Mouse (Mus musculus) midbrain, embryonic 12.5 days (tissue): ENCODE results near the gene Mab21l1. TPM values are rescaled to one million over a fixed set of nuclear protein-coding genes. Genes with fewer than 3 reads are reported as not detected.
A peak's percentile ranks its signal among the peaks of the same experiment; 100 is the strongest.

ENCODE experiments used
- ATAC-seq: fragments of 200-750 bp; cut with Nextera tagmentation; 2 replicates; pipeline ENCODE4 v1.8.0; 2017; ENCODE audit warnings: low read depth, moderate TSS enrichment, moderate library complexity; ENCODE audit not compliant: low FRiP score
- H3K27ac ChIP-seq: fragments of 300-500 bp; sonication (generic); replicated peaks from 2 replicates; pipeline ENCODE4 v1.5.1; 2016; ENCODE audit warnings: mild to moderate bottlenecking
- H3K27me3 ChIP-seq: fragments of 300-500 bp; sonication (generic); 2 replicates; pipeline ENCODE4 v1.6.1; 2016; ENCODE audit warnings: mild to moderate bottlenecking
- H3K36me3 ChIP-seq: fragments of 300-500 bp; sonication (generic); 2 replicates; pipeline ENCODE4 v1.6.1; 2016
- H3K4me1 ChIP-seq: fragments of 300-500 bp; sonication (generic); 2 replicates; pipeline ENCODE4 v1.6.1; 2016
- H3K4me2 ChIP-seq: fragments of 300-500 bp; sonication (generic); replicated peaks from 2 replicates; pipeline ENCODE4 v1.6.1; 2016; ENCODE audit warnings: mild to moderate bottlenecking, moderate library complexity
- H3K4me3 ChIP-seq: fragments of 300-500 bp; sonication (generic); 2 replicates; pipeline ENCODE4 v1.5.1; 2016; ENCODE audit warnings: mild to moderate bottlenecking
- H3K9ac ChIP-seq: fragments of 300-500 bp; sonication (generic); replicated peaks from 2 replicates; pipeline ENCODE4 v1.6.1; 2016; ENCODE audit warnings: mild to moderate bottlenecking, moderate library complexity
- H3K9me3 ChIP-seq: fragments of 300-500 bp; sonication (generic); 2 replicates; pipeline ENCODE4 v1.6.1; 2016; ENCODE audit warnings: mild to moderate bottlenecking
- WGBS: fragments of 180-500 bp; shearing (Covaris S2); methylation state at CpG from one replicate; pipeline ENCODE4 v1.1.7; 2016; 5-methylcytosine and 5-hydroxymethylcytosine counted together
- polyA plus RNA-seq: library from polyadenylated mRNA; unstranded; fragments of >200 nt; fragmentation: Nextera tagmentation; extraction: Ambion mirVana; gene quantifications from 2 replicates; pipeline ENCODE4 v1.2.1, GENCODE M21; 2016

Mab21l1 gene
- polyA plus RNA-seq, 1 experiment from 2014 or later: 164 TPM

DNA sequence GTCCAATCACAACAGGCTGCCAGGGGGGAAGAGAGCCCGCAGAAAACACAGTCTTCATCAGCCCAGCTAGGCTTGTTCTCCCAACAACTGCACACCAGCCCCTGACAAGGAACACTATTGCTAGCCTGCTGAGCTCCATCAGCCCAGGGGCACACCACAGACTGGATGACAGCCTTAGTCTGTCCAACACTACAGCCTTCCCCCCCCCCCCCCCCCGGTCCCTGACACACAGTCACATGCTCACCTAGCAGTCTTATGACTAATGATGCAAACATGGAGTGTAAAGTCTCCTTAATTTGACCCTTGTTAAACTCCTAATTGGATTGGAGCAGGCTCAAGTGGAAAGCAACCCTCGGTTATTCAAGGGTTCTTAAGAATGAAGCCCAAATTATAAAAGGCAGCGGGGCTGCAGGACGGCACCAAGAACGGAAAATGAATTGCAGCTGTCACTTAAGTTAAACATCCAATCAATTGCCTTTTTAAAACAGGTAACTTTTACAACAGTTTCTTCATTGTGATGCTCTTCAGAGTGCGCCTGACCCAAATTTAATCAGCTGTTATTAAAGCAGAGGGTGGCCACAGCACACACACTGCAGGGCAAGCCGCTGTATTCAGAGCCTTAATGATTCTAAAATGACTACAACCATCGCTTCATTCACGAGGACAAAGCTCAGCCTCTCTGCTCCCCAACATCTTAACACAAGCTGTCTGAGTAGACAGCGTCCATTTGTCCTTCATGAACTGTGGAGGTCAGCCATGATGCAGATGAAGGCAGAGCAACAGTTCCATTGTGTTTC, 26.3 kb upstream of the Mab21l1 start:
- peaks cover 55% of the 10 kb centered on the region for H3K4me1 ChIP-seq
- peak overlapping the region; percentile 31 for H3K4me2 ChIP-seq
- H3K36me3 ChIP-seq: no peaks in the 10 kb centered on the region
- peak; percentile 90 for ATAC-seq
- peaks cover 3% of the 10 kb centered on the region; the same call in 1 of the 2 replicates for H3K27me3 ChIP-seq
- peak overlapping the region; percentile 0; the same call in 1 of the 2 replicates for H3K9ac ChIP-seq
- H3K27ac ChIP-seq: peak overlapping the region; percentile 79
- 8% methylated on average over 11 of the region's 11 CpGs for WGBS
- no peak overlapping the region for H3K4me3 ChIP-seq
- no peaks in the 10 kb centered on the region for H3K9me3 ChIP-seq

DNA sequence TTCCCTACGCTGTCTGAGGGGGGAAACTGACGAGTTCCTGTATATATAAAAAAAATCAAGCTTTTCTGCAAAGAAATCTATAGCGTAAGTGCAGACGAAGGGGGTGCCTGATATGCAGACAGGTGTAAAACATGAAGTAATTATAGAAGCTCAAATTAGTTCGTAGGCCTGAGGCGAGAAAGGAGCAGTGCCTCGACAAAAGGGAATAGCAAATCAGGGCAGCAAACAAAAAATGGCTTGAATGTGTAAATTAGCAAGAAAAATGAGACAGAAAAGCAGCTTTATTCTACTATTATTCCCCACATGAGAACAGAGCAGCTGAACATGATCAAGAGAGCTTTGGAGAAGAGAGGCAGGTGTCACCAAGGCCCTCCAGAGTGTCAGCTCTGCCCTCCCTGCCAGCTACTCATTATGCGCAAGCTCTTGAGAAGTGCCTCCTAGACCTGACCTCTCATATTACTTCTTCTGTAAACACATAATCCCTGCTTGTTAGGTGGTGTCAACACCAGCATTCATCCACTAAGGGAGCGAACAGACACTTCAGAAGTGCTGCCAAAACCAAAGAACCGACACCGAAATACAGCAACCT, 25.6 kb upstream of the Mab21l1 start:
- Histone ChIP-seq H3K27me3 (peaks cover 3% of the 10 kb centered on the region; the same call in 1 of the 2 replicates), H3K4me1 (peaks cover 48% of the 10 kb centered on the region), H3K27ac (peak overlapping the region; percentile 79), H3K9ac (0 out of 2 replicates have a peak overlapping the region, but pooled peaks have one; percentile 0), H3K4me2 (peak overlapping the region; percentile 31; the same call in 1 of the 2 replicates), H3K9me3 (no peaks in the 10 kb centered on the region), H3K36me3 (no peaks in the 10 kb centered on the region), H3K4me3 (no peak overlapping the region)
- WGBS: 29% methylated on average over 11 of the region's 11 CpGs
- ATAC-seq: peak; percentile 77

- 67% methylated on average over 8 of the region's 8 CpGs for WGBS
- Histone ChIP-seq H3K9ac (no peak overlapping the region), H3K27ac (peak overlapping the region; percentile 79; the same call in 1 of the 2 replicates), H3K27me3 (peaks cover 3% of the 10 kb centered on the region; the same call in 1 of the 2 replicates), H3K9me3 (no peaks in the 10 kb centered on the region), H3K36me3 (no peaks in the 10 kb centered on the region), H3K4me2 (no peak overlapping the region), H3K4me3 (no peak overlapping the region), H3K4me1 (peaks cover 48% of the 10 kb centered on the region)
- no peak for ATAC-seq
These were observed 24.0 kb upstream of the Mab21l1 start for GRCm38 (mm10) chr3:55758297-55758696.

GRCm38 (mm10) chr3:55763591-55763990, 18.7 kb upstream of the Mab21l1 start:
- peaks cover 3% of the 10 kb centered on the region; the same call in 1 of the 2 replicates for H3K4me1 ChIP-seq
- ATAC-seq: no peak
- no peak overlapping the region for H3K4me2 ChIP-seq
- no peak overlapping the region for H3K9ac ChIP-seq
- peaks cover 2% of the 10 kb centered on the region; the same call in 1 of the 2 replicates for H3K36me3 ChIP-seq
- no peaks in the 10 kb centered on the region for H3K9me3 ChIP-seq
- H3K4me3 ChIP-seq: no peak overlapping the region
- H3K27ac ChIP-seq: no peak overlapping the region
- 24% methylated on average over 8 of the region's 8 CpGs for WGBS
- H3K27me3 ChIP-seq: peaks cover 12% of the 10 kb centered on the region; the same call in 1 of the 2 replicates

- Histone ChIP-seq H3K27me3 (peaks cover 6% of the 10 kb centered on the region; the same call in 1 of the 2 replicates), H3K4me1 (peaks cover under 1% of the 10 kb centered on the region; the same call in 1 of the 2 replicates), H3K4me2 (no peak overlapping the region), H3K9ac (no peak overlapping the region), H3K27ac (no peak overlapping the region), H3K9me3 (no peaks in the 10 kb centered on the region), H3K36me3 (peaks cover 2% of the 10 kb centered on the region; the same call in 1 of the 2 replicates), H3K4me3 (no peak overlapping the region)
- WGBS: 88% methylated on average over 2 of the region's 2 CpGs
- no peak for ATAC-seq
These were observed 13.7 kb upstream of the Mab21l1 start for GRCm38 (mm10) chr3:55768654-55769053.

GRCm38 (mm10) chr3:55769308-55769707, 13.0 kb upstream of the Mab21l1 start:
- ATAC-seq: no peak
- H3K4me3 ChIP-seq: no peak overlapping the region
- no peak overlapping the region for H3K4me2 ChIP-seq
- peaks cover 4% of the 10 kb centered on the region; the same call in 1 of the 2 replicates for H3K27me3 ChIP-seq
- no peak overlapping the region for H3K9ac ChIP-seq
- WGBS: 83% methylated on average over 2 of the region's 2 CpGs
- H3K9me3 ChIP-seq: no peaks in the 10 kb centered on the region
- H3K36me3 ChIP-seq: peaks cover 2% of the 10 kb centered on the region; the same call in 1 of the 2 replicates
- no peak overlapping the region for H3K27ac ChIP-seq
- peaks cover 3% of the 10 kb centered on the region; the same call in 1 of the 2 replicates for H3K4me1 ChIP-seq

DNA sequence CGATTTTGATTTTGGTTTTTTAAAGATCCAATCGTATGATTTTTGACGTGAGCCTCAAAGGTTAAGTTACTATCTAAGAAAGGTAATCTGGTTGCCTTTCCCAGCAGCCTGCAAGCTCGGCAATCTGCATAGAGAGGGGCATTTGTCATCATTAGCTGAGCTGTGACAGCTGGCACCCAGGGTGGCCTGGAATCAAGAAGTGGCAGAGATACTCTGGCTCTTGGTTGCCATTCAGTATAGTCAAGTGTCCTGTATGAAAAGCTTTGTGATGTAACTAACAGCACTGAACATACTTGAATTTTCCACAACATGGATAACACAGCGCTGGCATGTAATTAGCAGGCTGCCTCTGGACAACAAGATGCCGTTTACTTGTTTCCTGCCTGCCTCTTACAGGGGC, 8.1 kb upstream of the Mab21l1 start:
- peak overlapping the region; percentile 64 for H3K27ac ChIP-seq
- no peaks in the 10 kb centered on the region; the same call in 1 of the 2 replicates for H3K27me3 ChIP-seq
- H3K4me3 ChIP-seq: no peak overlapping the region
- H3K36me3 ChIP-seq: no peaks in the 10 kb centered on the region
- peaks cover 11% of the 10 kb centered on the region; the same call in 1 of the 2 replicates for H3K4me1 ChIP-seq
- peak; percentile 45; the same call in 1 of the 2 replicates for ATAC-seq
- no peak overlapping the region for H3K4me2 ChIP-seq
- 53% methylated on average over 6 of the region's 6 CpGs for WGBS
- H3K9ac ChIP-seq: no peak overlapping the region
- H3K9me3 ChIP-seq: no peaks in the 10 kb centered on the region

DNA sequence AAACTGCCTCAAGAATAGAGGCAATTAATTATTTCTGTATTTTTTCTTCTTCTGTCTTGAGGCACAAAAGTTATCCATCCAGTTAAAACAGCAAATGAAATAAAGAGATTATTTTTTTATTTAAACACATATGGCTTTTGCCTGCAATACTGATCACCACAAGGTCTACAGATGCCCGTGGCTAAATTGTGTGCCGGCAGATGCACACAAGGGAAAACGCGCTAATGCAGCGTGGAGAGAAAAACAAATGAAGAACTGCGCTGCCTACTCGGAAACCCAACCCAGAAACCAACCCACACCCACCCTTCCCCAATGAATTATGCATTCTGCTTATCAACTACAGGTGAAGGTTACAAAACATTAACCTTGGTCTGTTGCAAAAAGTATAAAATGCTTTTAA, 7.1 kb upstream of the Mab21l1 start:
- no peaks in the 10 kb centered on the region for H3K9me3 ChIP-seq
- H3K36me3 ChIP-seq: no peaks in the 10 kb centered on the region
- no peak overlapping the region for H3K4me3 ChIP-seq
- WGBS: 28% methylated on average over 7 of the region's 7 CpGs
- peaks cover 18% of the 10 kb centered on the region for H3K4me1 ChIP-seq
- H3K27ac ChIP-seq: no peak overlapping the region
- ATAC-seq: peak; percentile 29; the same call in 1 of the 2 replicates
- H3K27me3 ChIP-seq: no peaks in the 10 kb centered on the region; the same call in 1 of the 2 replicates
- no peak overlapping the region for H3K9ac ChIP-seq
- H3K4me2 ChIP-seq: peak overlapping the region; percentile 21; the same call in 1 of the 2 replicates

DNA sequence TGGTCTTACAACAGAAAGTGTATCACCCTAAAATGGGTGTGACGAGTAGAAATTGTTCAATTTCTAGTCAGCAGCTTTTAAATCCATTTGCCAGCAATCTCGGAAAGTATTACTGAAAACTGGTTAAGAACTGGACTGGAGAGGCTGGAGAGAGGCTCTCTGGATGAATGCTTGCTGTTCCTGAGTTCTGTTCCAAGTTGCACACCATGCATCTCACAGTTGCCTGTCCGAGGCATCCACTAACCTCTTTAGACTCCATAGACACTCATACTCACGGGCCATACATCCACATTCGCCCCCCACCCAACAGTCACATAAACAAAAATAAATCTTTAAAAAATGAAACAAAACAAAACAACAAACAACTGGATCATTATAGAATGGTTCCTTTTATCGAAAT, 6.6 kb upstream of the Mab21l1 start:
- Histone ChIP-seq H3K4me1 (peaks cover 23% of the 10 kb centered on the region), H3K4me2 (no peak overlapping the region), H3K9ac (no peak overlapping the region), H3K9me3 (no peaks in the 10 kb centered on the region), H3K27ac (peak overlapping the region; percentile 47; the same call in 1 of the 2 replicates), H3K4me3 (no peak overlapping the region), H3K27me3 (peaks cover 1% of the 10 kb centered on the region; the same call in 1 of the 2 replicates), H3K36me3 (no peaks in the 10 kb centered on the region)
- ATAC-seq: no peak
- WGBS: 82% methylated on average over 6 of the region's 6 CpGs

DNA sequence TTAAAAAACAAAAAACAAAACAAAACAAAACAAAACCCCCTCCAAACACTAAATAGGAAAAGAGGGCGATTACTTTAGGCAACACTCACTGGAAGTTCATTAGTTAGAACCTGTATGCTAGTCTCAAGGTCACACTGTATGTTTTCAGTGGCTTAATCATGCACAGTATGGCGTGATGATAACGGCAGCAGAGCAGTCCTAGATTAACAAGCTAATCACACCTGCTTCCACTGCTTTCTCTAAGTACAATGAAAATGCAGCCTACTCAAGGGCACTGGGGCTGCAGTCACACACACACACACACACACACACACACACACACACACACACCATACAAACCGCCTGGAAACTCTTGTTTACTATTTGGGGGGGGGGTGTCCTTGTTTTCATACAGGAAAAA, 4.8 kb upstream of the Mab21l1 start:
- H3K9me3 ChIP-seq: no peaks in the 10 kb centered on the region
- no peaks in the 10 kb centered on the region for H3K36me3 ChIP-seq
- peaks cover 37% of the 10 kb centered on the region for H3K4me1 ChIP-seq
- ATAC-seq: no peak
- no peak overlapping the region for H3K4me3 ChIP-seq
- peak overlapping the region; percentile 11; the same call in 1 of the 2 replicates for H3K4me2 ChIP-seq
- H3K27ac ChIP-seq: peak overlapping the region; percentile 56; the same call in 1 of the 2 replicates
- H3K27me3 ChIP-seq: peaks cover 14% of the 10 kb centered on the region; the same call in 1 of the 2 replicates
- H3K9ac ChIP-seq: no peak overlapping the region
- WGBS: 48% methylated on average over 4 of the region's 4 CpGs

GRCm38 (mm10) chr3:55778764-55779730, 3.3 kb upstream of the Mab21l1 start:
- no peak for ATAC-seq
- no peak overlapping the region for H3K4me3 ChIP-seq
- WGBS: 14% methylated on average over 8 of the region's 8 CpGs
- H3K27me3 ChIP-seq: peaks cover 20% of the 10 kb centered on the region; the same call in 1 of the 2 replicates
- peaks cover 48% of the 10 kb centered on the region for H3K4me1 ChIP-seq
- H3K36me3 ChIP-seq: no peaks in the 10 kb centered on the region
- no peaks in the 10 kb centered on the region for H3K9me3 ChIP-seq
- H3K4me2 ChIP-seq: peak overlapping the region; percentile 42
- H3K27ac ChIP-seq: peak overlapping the region; percentile 72
- no peak overlapping the region; the same call in 1 of the 2 replicates for H3K9ac ChIP-seq
